Mouse (Mus musculus) kidney, postnatal 0 days (tissue): ENCODE measurements around the gene Hmgb1. TPM values are rescaled to one million over a fixed set of nuclear protein-coding genes. Genes with fewer than 3 reads are reported as not detected.

Source experiments
- ATAC-seq: fragments of 200-750 bp; cut with Nextera tagmentation; replicated peaks from 2 replicates; pipeline ENCODE4 v1.8.0; 2017; ENCODE audit warnings: low read depth, moderate number of reproducible peaks, moderate TSS enrichment, moderate library complexity; ENCODE audit not compliant: low FRiP score
- DNase-seq: peaks from one replicate; pipeline ENCODE4 v3.0.0-alpha.2; 2016; ENCODE audit warnings: low spot score
- H3K27ac ChIP-seq: fragments of 300-500 bp; sonication (generic); 2 replicates; pipeline ENCODE4 v1.5.1; 2014; ENCODE audit warnings: mild to moderate bottlenecking
- H3K27me3 ChIP-seq: fragments of 300-500 bp; sonication (generic); 2 replicates; pipeline ENCODE4 v1.6.1; 2014; ENCODE audit warnings: low read length, mixed read lengths; ENCODE audit not compliant: insufficient read depth
- H3K36me3 ChIP-seq: fragments of 300-500 bp; sonication (generic); 2 replicates; pipeline ENCODE4 v1.6.1; 2014; ENCODE audit warnings: low read length, mixed read lengths; ENCODE audit not compliant: insufficient read depth
- H3K4me1 ChIP-seq: fragments of 300-500 bp; sonication (generic); replicated peaks from 2 replicates; pipeline ENCODE4 v1.6.1; 2014; ENCODE audit warnings: antibody characterized with exemption, low read length, mixed read lengths; ENCODE audit not compliant: insufficient read depth
- H3K4me2 ChIP-seq: fragments of 300-500 bp; sonication (generic); 2 replicates; pipeline ENCODE4 v1.6.1; 2014; ENCODE audit warnings: mild to moderate bottlenecking, low read length, moderate library complexity, mixed read lengths
- H3K4me3 ChIP-seq: fragments of 300-500 bp; sonication (generic); replicated peaks from 2 replicates; pipeline ENCODE4 v1.5.1; 2014; ENCODE audit warnings: low read depth, low read length
- H3K9ac ChIP-seq: fragments of 300-500 bp; sonication (generic); 2 replicates; pipeline ENCODE4 v1.6.1; 2014; ENCODE audit warnings: low read depth, low read length
- H3K9me3 ChIP-seq: fragments of 300-500 bp; sonication (generic); replicated peaks from 2 replicates; pipeline ENCODE4 v1.6.1; 2016; ENCODE audit warnings: low read length, inconsistent platforms, mixed read lengths
- CTCF ChIP-seq: IDR thresholded peaks from 2 replicates; pipeline ENCODE4 v1.5.1; 2016; ENCODE audit warnings: antibody characterized with exemption, low read depth, mild to moderate bottlenecking, moderate library complexity
- WGBS: fragments of 180-500 bp; shearing (Covaris S2); extraction: QIAGEN DNeasy Blood & Tissue Kit; methylation state at CpG from one replicate; pipeline ENCODE4 v1.1.7; 2014; 5-methylcytosine and 5-hydroxymethylcytosine counted together
- polyA plus RNA-seq: library from polyadenylated mRNA; unstranded; fragments of >200 nt; fragmentation: Nextera tagmentation; extraction: Ambion mirVana; gene quantifications from 2 replicates; pipeline ENCODE4 v1.2.1, GENCODE M21; 2015

Hmgb1 gene
- polyA plus RNA-seq, 1 experiment from 2014 or later, result 1,196 TPM

GRCm38 (mm10) chr5:149092526-149092925 lies 91.8 kb downstream of the Hmgb1 start:
- DNase-seq, result no peak
- H3K27ac ChIP-seq, result no peak overlapping the region
- no peak for TF ChIP-seq CTCF

GRCm38 (mm10) chr5:149091256-149091655 lies 93.0 kb downstream of the Hmgb1 start:
- no peak for ATAC-seq
- no peaks in the 10 kb centered on the region for H3K9me3 ChIP-seq
- H3K27ac ChIP-seq, result no peak overlapping the region
- no peaks in the 10 kb centered on the region for H3K27me3 ChIP-seq
- no peaks in the 10 kb centered on the region for H3K36me3 ChIP-seq
- DNase-seq, result no peak
- H3K4me1 ChIP-seq, result no peaks in the 10 kb centered on the region
- no peak overlapping the region for H3K4me2 ChIP-seq
- no peak for TF ChIP-seq CTCF
- H3K4me3 ChIP-seq, result no peak overlapping the region
- 87% methylated on average over 14 of the region's 14 CpGs for WGBS
- no peak overlapping the region for H3K9ac ChIP-seq

More at GRCm38 (mm10) chr5:149092526-149092925, 91.8 kb downstream of the Hmgb1 start:
- Histone ChIP-seq H3K9me3 (no peaks in the 10 kb centered on the region), H3K4me2 (no peak overlapping the region), H3K27me3 (no peaks in the 10 kb centered on the region), H3K4me1 (no peaks in the 10 kb centered on the region), H3K4me3 (no peak overlapping the region), H3K9ac (no peak overlapping the region), H3K36me3 (no peaks in the 10 kb centered on the region)
- ATAC-seq, result no peak
- 89% methylated on average over 4 of the region's 4 CpGs for WGBS

GRCm38 (mm10) chr5:149089860-149090259 lies 94.4 kb downstream of the Hmgb1 start:
- Histone ChIP-seq H3K36me3 (no peaks in the 10 kb centered on the region), H3K4me3 (no peak overlapping the region), H3K9me3 (no peaks in the 10 kb centered on the region), H3K9ac (no peak overlapping the region), H3K27me3 (no peaks in the 10 kb centered on the region), H3K4me1 (no peaks in the 10 kb centered on the region), H3K27ac (no peak overlapping the region), H3K4me2 (no peak overlapping the region)
- DNase-seq (no peak), ATAC-seq (no peak)
- no peak for TF ChIP-seq CTCF
- 69% methylated on average over 2 of the region's 2 CpGs for WGBS

- Histone ChIP-seq H3K27me3 (no peaks in the 10 kb centered on the region), H3K4me1 (no peaks in the 10 kb centered on the region), H3K9ac (no peak overlapping the region), H3K4me3 (no peak overlapping the region), H3K9me3 (no peaks in the 10 kb centered on the region), H3K4me2 (no peak overlapping the region), H3K36me3 (no peaks in the 10 kb centered on the region), H3K27ac (no peak overlapping the region)
- WGBS, result 90% methylated on average over 5 of the region's 5 CpGs
- DNase-seq (no peak), ATAC-seq (no peak)
- no peak for TF ChIP-seq CTCF
These were observed 94.8 kb downstream of the Hmgb1 start for GRCm38 (mm10) chr5:149089456-149089855.

GRCm38 (mm10) chr5:149088891-149089290 lies 95.4 kb downstream of the Hmgb1 start:
- H3K36me3 ChIP-seq, result no peaks in the 10 kb centered on the region
- DNase-seq (no peak), ATAC-seq (no peak)
- no peak overlapping the region for H3K4me2 ChIP-seq
- H3K4me1 ChIP-seq, result no peaks in the 10 kb centered on the region
- no peaks in the 10 kb centered on the region for H3K27me3 ChIP-seq
- whole genome bisulfite sequencing, result 81% methylated on average over 6 of the region's 6 CpGs
- H3K4me3 ChIP-seq, result no peak overlapping the region
- H3K9ac ChIP-seq, result no peak overlapping the region
- H3K9me3 ChIP-seq, result no peaks in the 10 kb centered on the region
- no peak for TF ChIP-seq CTCF
- H3K27ac ChIP-seq, result no peak overlapping the region

GRCm38 (mm10) chr5:149088149-149088548 lies 96.1 kb downstream of the Hmgb1 start:
- H3K36me3 ChIP-seq, result no peaks in the 10 kb centered on the region
- H3K4me1 ChIP-seq, result no peaks in the 10 kb centered on the region
- 77% methylated on average over 3 of the region's 3 CpGs for WGBS
- H3K27me3 ChIP-seq, result no peaks in the 10 kb centered on the region
- TF ChIP-seq CTCF, result peak; percentile 55
- H3K27ac ChIP-seq, result no peak overlapping the region
- no peaks in the 10 kb centered on the region for H3K9me3 ChIP-seq
- H3K4me2 ChIP-seq, result no peak overlapping the region
- H3K4me3 ChIP-seq, result no peak overlapping the region
- no peak overlapping the region for H3K9ac ChIP-seq
- no peak for ATAC-seq
- DNase-seq, result peak; percentile 9
